Mouse (Mus musculus): ENCODE results near the gene Snap25. TPM values are rescaled to one million over a fixed set of nuclear protein-coding genes. Genes with fewer than 3 reads are reported as not detected.

Gene Snap25
- total RNA-seq, 2 experiments from 2014 or later: 2,771 to 2,937 TPM

DNA sequence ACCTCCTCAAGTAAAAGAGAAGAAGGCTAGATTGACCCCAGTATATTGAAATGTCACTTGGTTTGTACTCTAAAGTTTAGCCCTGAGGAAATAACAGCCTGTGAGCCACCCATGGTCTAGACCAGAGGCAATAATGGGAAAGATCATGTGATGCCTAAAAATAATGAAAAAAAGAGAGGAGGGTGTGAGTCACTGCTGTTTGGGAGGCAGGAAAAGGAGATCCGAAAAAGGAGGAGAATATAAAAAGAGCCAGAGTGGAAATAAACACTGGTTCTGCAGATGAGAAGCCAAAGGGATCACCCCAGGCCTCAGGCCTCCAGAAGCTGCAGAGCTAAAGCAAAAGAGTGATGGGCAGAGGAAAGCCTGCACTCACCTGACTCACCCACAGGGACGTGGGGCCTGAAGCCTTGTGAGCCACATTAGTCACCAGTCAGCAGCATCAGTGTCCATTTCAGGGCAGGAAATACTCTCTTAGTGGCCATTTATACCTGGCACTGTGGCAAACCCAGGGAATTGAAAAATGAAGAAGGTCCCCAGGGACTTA lies 85.7 kb downstream of the Snap25 start:
- DNase-seq (ENCODE audit: low spot score in 2 of 2): no peak
- intact Hi-C loops (cut with DNase I): loop anchor here (10.0 kb wide), 1 partner anchor 86 kb away; the partner anchor contains the start of gene AL731706.2

DNA sequence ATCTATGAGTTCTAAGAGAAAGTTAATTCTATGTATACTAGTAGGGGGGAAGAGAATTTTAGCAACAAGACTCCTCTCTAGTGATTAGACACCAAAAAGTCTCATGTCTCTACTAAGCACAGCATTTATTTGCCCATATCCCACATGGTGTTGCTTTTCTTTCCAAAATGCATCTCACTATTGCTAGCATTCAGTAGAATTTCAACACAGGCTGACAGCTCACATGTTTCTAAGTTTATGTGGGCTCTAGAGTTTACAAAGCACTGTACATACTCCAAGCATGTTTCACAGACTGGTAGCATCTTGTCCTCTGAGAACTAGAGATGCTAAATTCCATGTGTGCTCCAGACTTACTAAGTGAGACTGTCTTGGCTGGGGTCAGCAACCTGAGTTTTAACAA lies 87.8 kb downstream of the Snap25 start:
- DNase-seq (ENCODE audit: low spot score in 2 of 2): no peak
- intact Hi-C loops (cut with DNase I): loop anchor here (10.0 kb wide), 1 partner anchor 86 kb away; the partner anchor contains the start of gene Snap25

DNA sequence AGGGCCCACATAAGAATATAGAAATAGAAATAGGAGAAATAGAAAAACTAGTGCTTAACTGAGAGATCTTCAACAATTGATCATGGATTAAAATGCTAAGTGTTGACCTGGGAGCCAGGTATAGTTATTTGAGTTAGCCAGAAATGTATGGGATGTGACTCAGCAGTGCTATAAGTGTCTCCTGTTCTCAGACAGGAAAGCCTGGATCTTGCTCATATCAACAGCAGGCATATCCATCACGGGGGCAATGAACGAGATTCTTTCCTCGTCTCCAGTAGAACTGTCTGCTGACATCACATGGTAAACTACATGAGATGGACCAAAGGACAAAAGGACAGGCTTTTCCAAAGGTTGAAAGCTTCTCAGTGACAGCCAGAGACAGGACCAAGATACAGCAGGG lies 88.8 kb downstream of the Snap25 start:
- intact Hi-C loops (cut with DNase I): loop anchor here (10.0 kb wide), 1 partner anchor 87 kb away; the partner anchor contains the start of gene Snap25
- DNase-seq (ENCODE audit: low spot score in 2 of 2): no peak

DNA sequence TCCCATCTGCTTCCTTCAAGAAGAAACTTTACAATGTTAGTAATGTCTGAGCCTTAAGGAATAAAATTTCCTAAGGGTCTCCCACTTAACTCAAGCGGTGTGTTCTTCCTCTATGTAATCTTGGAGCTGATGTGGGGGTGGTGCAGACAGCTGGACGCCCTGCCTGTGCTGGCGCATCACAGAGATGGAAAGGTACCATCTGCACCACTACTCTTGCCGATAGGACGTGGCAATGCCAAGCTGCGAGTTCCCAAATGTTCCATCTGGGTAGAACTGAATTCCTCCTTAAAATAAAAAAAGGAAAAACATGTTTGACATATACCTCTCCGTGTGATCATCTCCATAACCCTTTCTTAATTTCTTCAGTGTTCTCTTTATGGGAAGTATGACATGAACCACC lies 89.9 kb downstream of the Snap25 start:
- intact Hi-C loops (cut with DNase I): loop anchor here (10.0 kb wide), 1 partner anchor 88 kb away; the partner anchor contains the start of gene Snap25
- DNase-seq (ENCODE audit: low spot score in 2 of 2): peak; percentile 59 to 76

DNA sequence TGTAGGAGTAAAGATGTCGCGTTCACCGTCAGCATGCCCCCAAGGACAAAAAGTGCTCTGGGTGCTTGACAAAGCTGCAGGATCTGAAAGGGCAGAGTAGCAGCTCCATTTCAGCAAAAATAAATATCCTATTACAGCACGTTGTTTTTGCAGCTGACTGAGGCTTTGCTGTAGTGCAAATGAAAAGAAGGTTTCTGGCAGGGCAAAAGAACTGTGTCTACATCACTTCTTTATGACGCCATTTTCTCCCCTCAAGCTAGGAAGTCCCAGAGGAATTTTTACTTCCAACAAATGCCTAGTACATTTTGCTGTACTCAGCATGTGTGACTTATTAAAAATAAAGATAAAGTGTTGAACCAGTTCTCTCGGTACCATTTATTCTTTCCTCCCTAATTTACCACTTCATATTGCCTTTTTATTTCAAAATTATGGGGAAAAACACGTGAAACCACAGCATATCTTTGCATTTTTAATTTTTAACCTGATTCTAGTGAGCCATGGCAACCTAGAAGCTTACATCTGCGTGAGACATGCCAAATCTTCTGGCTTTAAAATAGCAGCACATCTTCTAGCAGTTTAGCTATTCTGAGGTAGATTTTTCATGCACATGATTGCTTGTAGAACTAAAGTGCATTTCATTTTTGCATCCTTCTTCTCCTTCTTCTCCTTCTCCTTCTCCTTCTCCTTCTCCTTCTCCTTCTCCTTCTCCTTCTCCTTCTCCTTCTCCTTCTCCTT lies 94.9 kb downstream of the Snap25 start:
- intact Hi-C loops (cut with DNase I): loop anchor here (10.0 kb wide), 1 partner anchor 93 kb away; the partner anchor contains the start of gene Snap25
- DNase-seq (ENCODE audit: low spot score in 2 of 2): no peak

DNA sequence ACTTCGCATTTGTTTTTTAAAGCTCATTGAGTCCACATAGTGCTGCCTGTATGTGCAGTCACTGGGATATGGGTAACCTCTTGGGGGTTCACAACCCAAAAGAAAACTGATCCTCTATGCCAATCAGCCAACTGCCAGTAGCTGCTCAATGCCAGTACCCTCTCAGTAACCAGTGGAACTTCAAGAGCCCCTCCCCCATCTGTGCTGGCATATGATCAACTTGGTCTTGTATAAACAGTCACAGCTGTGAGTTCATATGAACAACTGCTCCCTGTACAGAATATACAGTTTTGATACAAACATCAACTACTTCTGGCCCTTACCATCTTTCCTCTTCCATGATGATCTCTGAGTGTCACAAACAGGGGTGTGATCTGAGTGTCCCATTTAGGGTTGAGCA lies 98.1 kb downstream of the Snap25 start:
- intact Hi-C loops (cut with DNase I): no loop called here
- no peak for DNase-seq (ENCODE audit: low spot score in 2 of 2)

DNA sequence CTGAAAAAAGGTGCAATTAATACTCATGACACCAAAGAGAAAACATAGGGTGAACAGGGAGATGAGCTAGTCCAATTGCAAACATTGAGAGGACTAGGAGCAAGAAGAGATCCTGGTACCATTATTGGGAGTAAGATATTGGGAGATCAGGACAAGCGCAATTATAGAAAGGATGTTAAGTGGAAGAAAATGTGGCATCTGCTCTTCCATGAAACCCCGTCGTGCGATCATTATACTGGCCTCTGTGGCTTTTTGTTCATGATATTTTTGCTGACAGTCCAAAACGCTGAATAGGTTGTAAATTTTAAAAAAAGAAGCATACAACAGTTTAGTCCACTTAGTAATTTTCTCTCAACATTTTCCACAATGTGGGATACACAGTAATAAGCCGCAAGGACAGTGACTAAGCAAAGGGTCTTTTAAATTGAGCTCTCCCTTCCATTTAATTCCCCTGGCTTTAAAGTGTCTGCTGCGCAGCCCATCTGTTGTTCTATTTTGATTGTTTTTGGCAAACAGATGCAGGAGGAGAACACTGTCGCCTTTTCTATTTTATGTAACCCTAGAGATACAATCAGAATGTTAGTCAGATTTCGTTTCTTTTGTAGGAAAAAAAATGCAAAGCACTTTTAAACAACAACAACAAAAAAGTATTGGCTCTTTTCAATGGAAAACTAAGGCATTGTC lies 103.6 kb downstream of the Snap25 start:
- no peak for DNase-seq (ENCODE audit: low spot score in 2 of 2)
- intact Hi-C loops (cut with DNase I): no loop called here

DNA sequence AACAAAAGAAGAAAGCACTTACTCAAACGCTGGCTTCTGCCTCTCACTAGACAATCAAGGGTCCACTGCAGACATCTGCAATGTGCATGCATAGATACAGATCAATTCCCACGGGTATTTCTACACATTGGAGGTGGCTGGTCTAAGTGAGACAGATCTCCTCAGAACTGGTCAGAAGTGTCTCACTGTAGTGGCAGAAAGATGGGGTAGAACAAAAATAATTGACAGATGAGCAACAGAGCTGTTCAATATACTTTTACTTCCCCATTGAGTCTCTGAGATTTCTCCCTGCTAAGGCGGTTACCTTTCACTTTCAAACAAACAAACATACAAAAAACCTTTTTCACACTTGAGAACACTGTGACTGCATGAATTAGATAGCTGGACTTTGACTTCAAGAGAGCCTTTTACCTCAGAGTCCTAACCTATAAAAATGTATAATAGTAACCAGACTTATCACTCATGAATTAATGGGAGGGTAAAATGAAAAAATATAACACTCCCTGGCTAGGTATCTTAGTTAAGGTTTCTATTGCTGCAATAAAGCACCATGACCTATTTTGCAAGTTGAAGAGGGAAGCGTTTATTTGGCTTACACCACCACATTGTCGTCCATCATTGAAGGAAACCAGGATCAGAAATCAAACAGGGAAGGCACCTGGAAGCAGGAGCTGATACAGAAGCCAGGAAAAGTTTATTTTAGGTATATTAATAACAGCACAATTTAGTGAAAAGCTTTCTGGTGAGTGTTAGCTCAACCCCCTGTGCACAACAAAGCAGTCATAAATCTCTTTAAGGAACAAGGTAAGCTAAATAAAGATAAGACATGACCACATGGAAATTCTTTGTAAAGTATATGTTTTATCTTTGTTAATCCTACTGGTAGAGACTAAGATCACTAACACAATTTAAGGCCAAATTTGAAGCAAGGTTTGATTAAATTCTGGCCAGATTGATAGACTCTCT lies 110.8 kb downstream of the Snap25 start:
- intact Hi-C loops (cut with DNase I): no loop called here
- no peak for DNase-seq (ENCODE audit: low spot score in 2 of 2)

DNA sequence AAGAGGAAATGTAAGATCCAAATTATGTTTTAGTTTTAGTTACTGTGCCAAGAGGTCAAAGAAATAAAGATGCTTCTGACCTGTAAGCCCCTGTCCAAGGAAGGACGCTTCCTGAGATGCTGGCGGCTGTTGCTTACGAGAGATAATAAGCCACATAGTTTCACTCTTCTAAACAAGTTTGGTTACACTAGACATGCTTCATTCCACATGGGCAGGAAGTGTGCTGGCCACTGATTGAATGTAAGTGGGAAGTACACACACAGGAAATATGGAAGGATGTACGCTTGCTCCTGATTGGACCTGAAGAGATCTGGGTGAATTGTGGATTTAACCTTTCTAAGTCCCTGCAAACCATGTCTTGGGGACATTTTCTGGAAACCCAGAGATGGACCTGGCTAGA lies 114.4 kb downstream of the Snap25 start:
- intact Hi-C loops (cut with DNase I): no loop called here
- DNase-seq (ENCODE audit: low spot score in 2 of 2): no peak

Other genes starting within 250 kb of the Snap25 start
- gene Ankef1, start 211.5 kb upstream of the Snap25 start, total RNA-seq (2021): 1 to 10 TPM; 1.3 to 1.7 TPM
- gene AL731706.2, start 172.2 kb downstream of the Snap25 start, total RNA-seq (2021): 10 to 100 TPM in 1 of 2 experiments, 1 to 10 TPM in 1; 8.5 to 14.3 TPM
- gene Slx4ip, start 177.8 kb downstream of the Snap25 start, total RNA-seq (2021): 1 to 10 TPM; 8.1 to 8.2 TPM
- 10 to 100 TPM; 10.5 to 15.2 TPM for gene AL731706.1, start 177.9 kb downstream of the Snap25 start, total RNA-seq (2021)
- gene Mkks, start 177.9 kb downstream of the Snap25 start, total RNA-seq (2021): 10 to 100 TPM; 26.2 to 26.9 TPM

Data from left cerebral cortex, postnatal 36 days (tissue).